Mouse (Mus musculus): ENCODE data around the gene Eif3c.

The Eif3c gene

DNA sequence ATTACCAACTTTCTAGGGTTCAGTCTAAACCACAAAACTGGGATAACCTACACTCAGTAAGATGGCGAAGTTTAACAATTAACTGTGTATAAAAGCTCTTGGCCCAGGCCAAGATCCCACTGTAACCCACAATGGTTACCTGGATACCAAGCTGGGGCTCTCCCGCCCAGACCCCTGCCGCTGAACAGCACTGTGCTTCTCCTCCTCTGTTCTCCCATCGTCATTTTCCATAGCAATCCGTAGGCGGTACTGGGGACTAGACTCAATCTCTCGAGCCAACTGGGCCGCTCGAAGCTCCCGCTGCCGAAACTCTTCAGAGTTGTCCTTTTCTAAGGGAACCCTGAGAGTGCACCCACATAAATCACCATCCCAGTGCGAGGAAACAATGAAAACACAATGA lies 68.2 kb downstream of the Eif3c start:
- intact Hi-C loops (cut with DNase I): no loop called here

DNA sequence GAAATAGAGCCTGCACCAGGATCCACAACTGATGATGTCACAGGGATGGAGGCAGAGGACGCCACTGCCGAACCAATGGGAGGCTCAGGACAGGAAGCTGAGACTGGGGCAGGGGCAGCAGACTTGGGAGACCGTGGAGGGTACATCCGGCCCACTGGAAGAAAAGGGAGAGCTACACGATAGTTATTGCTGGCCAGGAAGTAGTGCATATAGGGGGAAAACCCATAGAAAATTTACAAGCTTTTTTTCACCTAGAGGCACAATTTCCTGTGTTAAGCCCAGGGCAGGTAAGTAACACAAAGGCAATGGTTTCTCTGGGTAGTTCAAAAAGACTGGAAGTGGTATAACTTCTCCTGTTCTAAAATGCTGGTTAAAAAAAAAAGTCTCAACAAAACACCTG lies 69.7 kb downstream of the Eif3c start:
- intact Hi-C loops (cut with DNase I): no loop called here

Small RNA genes within 50 kb of the gene (microRNA-seq; reads per million reads assigned to microRNA genes)
- 0.80 to 1.2 reads per million in 2 experiments for gene Mir7059

Measured in adrenal gland (tissue).